Mouse (Mus musculus) forebrain, embryonic 15.5 days (tissue): ENCODE results near the gene Rsrc1. TPM values are rescaled to one million over a fixed set of nuclear protein-coding genes. Genes with fewer than 3 reads are reported as not detected.

ENCODE experiments used
- ATAC-seq: fragments of 200-750 bp; cut with Nextera tagmentation; replicated peaks from 2 replicates; pipeline ENCODE4 v1.8.0; 2017; ENCODE audit warnings: mild to moderate bottlenecking, moderate TSS enrichment, moderate library complexity
- H3K27ac ChIP-seq: fragments of 300-500 bp; sonication (generic); replicated peaks from 2 replicates; pipeline ENCODE4 v1.5.1; 2015; ENCODE audit warnings: mild to moderate bottlenecking, inconsistent platforms
- H3K27me3 ChIP-seq: fragments of 300-500 bp; sonication (generic); 2 replicates; pipeline ENCODE4 v1.6.1; 2015; ENCODE audit warnings: inconsistent platforms
- H3K36me3 ChIP-seq: fragments of 300-500 bp; sonication (generic); 2 replicates; pipeline ENCODE4 v1.6.1; 2015; ENCODE audit warnings: mild to moderate bottlenecking, inconsistent platforms
- H3K4me1 ChIP-seq: fragments of 300-500 bp; sonication (generic); 2 replicates; pipeline ENCODE4 v1.6.1; 2015; ENCODE audit warnings: inconsistent platforms
- H3K4me2 ChIP-seq: fragments of 300-500 bp; sonication (generic); replicated peaks from 2 replicates; pipeline ENCODE4 v1.6.1; 2015; ENCODE audit warnings: mild to moderate bottlenecking, inconsistent platforms
- H3K4me3 ChIP-seq: fragments of 300-500 bp; sonication (generic); 2 replicates; pipeline ENCODE4 v1.5.1; 2015; ENCODE audit warnings: mild to moderate bottlenecking, inconsistent platforms
- H3K9ac ChIP-seq: fragments of 300-500 bp; sonication (generic); replicated peaks from 2 replicates; pipeline ENCODE4 v1.6.1; 2015; ENCODE audit warnings: mild to moderate bottlenecking, inconsistent platforms
- H3K9me3 ChIP-seq: fragments of 300-500 bp; sonication (generic); 2 replicates; pipeline ENCODE4 v1.6.1; 2016; ENCODE audit warnings: inconsistent platforms
- WGBS: fragments of 180-500 bp; shearing (Covaris S2); methylation state at CpG from one replicate; pipeline ENCODE4 v1.1.7; 2015; ENCODE audit warnings: mixed read lengths; 5-methylcytosine and 5-hydroxymethylcytosine counted together
- polyA plus RNA-seq: library from polyadenylated mRNA; unstranded; fragments of >200 nt; fragmentation: Nextera tagmentation; extraction: Ambion mirVana; gene quantifications from 2 replicates; pipeline ENCODE4 v1.2.1, GENCODE M21; 2015

The Rsrc1 gene
- polyA plus RNA-seq, 1 experiment from 2014 or later, result 27.6 TPM

GRCm38 (mm10) chr3:66976889-66977615 is 4.1 kb upstream of the Rsrc1 start:
- ATAC-seq, result no peak
- no peak overlapping the region for H3K27ac ChIP-seq
- WGBS, result 7% methylated on average over 13 of the region's 13 CpGs
- H3K4me1 ChIP-seq, result peaks cover 25% of the 10 kb centered on the region
- H3K27me3 ChIP-seq, result peaks cover 79% of the 10 kb centered on the region
- no peaks in the 10 kb centered on the region for H3K9me3 ChIP-seq
- no peak overlapping the region for H3K9ac ChIP-seq
- H3K36me3 ChIP-seq, result no peaks in the 10 kb centered on the region
- no peak overlapping the region for H3K4me2 ChIP-seq
- H3K4me3 ChIP-seq, result no peak overlapping the region

- H3K9me3 ChIP-seq, result no peaks in the 10 kb centered on the region
- no peak for ATAC-seq
- H3K27ac ChIP-seq, result no peak overlapping the region
- peaks cover 32% of the 10 kb centered on the region for H3K4me1 ChIP-seq
- WGBS, result 2% methylated on average over 25 of the region's 25 CpGs
- peaks cover 80% of the 10 kb centered on the region for H3K27me3 ChIP-seq
- no peak overlapping the region for H3K4me3 ChIP-seq
- H3K4me2 ChIP-seq, result no peak overlapping the region
- H3K9ac ChIP-seq, result no peak overlapping the region
- H3K36me3 ChIP-seq, result no peaks in the 10 kb centered on the region
These were observed 3.3 kb upstream of the Rsrc1 start for GRCm38 (mm10) chr3:66977811-66978456.

GRCm38 (mm10) chr3:66978457-66979381 is 2.5 kb upstream of the Rsrc1 start:
- Histone ChIP-seq H3K9me3 (no peaks in the 10 kb centered on the region), H3K4me2 (no peak overlapping the region; the same call in 1 of the 2 replicates), H3K4me1 (peaks cover 26% of the 10 kb centered on the region), H3K27ac (no peak overlapping the region), H3K36me3 (no peaks in the 10 kb centered on the region), H3K27me3 (peaks cover 80% of the 10 kb centered on the region), H3K9ac (no peak overlapping the region), H3K4me3 (no peak overlapping the region)
- WGBS, result under 1% methylated on average over 45 of the region's 45 CpGs
- no peak for ATAC-seq

- Histone ChIP-seq H3K9ac (no peak overlapping the region), H3K4me2 (no peak overlapping the region), H3K27ac (no peak overlapping the region), H3K9me3 (no peaks in the 10 kb centered on the region), H3K27me3 (peaks cover 79% of the 10 kb centered on the region), H3K4me1 (peaks cover 26% of the 10 kb centered on the region), H3K36me3 (no peaks in the 10 kb centered on the region), H3K4me3 (no peak overlapping the region)
- ATAC-seq, result no peak
- WGBS, result 3% methylated on average over 9 of the region's 9 CpGs
These were observed 1.7 kb upstream of the Rsrc1 start for GRCm38 (mm10) chr3:66979491-66979890.

GRCm38 (mm10) chr3:66980111-66980975 is 847 bp upstream of the Rsrc1 start:
- H3K9ac ChIP-seq, result no peak overlapping the region
- peak overlapping the region; percentile 41 for H3K4me3 ChIP-seq
- peaks cover 71% of the 10 kb centered on the region for H3K27me3 ChIP-seq
- no peak; the same call in 1 of the 2 replicates for ATAC-seq
- WGBS, result 2% methylated on average over 29 of the region's 29 CpGs
- no peak overlapping the region for H3K27ac ChIP-seq
- H3K36me3 ChIP-seq, result no peaks in the 10 kb centered on the region
- no peaks in the 10 kb centered on the region for H3K9me3 ChIP-seq
- peaks cover 26% of the 10 kb centered on the region for H3K4me1 ChIP-seq
- peak overlapping the region; percentile 63 for H3K4me2 ChIP-seq

- peaks cover 33% of the 10 kb centered on the region for H3K4me1 ChIP-seq
- 0% methylated on average over 14 of the region's 15 CpGs for WGBS
- H3K9ac ChIP-seq, result no peak within 1 kb of the TSS
- no peaks in the 10 kb centered on the region for H3K36me3 ChIP-seq
- peak within 1 kb of the TSS; percentile 63 for H3K4me2 ChIP-seq
- ATAC-seq, result no peak
- H3K9me3 ChIP-seq, result no peaks in the 10 kb centered on the region
- H3K27me3 ChIP-seq, result peaks cover 62% of the 10 kb centered on the region
- H3K4me3 ChIP-seq, result peak within 1 kb of the TSS; percentile 41
- no peak within 1 kb of the TSS for H3K27ac ChIP-seq
These were observed 516 bp downstream of the Rsrc1 start, which contains the start of gene Shox2 for GRCm38 (mm10) chr3:66981706-66982105. TSS of gene Shox2 (minus strand) at chr3:66981771.

GRCm38 (mm10) chr3:66982181-66982911 is 1.2 kb downstream of the Rsrc1 start:
- 0 out of 2 replicates have a peak overlapping the region, but pooled peaks have one; percentile 2 for H3K4me2 ChIP-seq
- under 1% methylated on average over 29 of the region's 29 CpGs for WGBS
- peaks cover 34% of the 10 kb centered on the region for H3K4me1 ChIP-seq
- H3K9me3 ChIP-seq, result no peaks in the 10 kb centered on the region
- no peak for ATAC-seq
- peak overlapping the region; percentile 13 for H3K4me3 ChIP-seq
- H3K27me3 ChIP-seq, result peaks cover 56% of the 10 kb centered on the region
- no peaks in the 10 kb centered on the region for H3K36me3 ChIP-seq
- no peak overlapping the region for H3K27ac ChIP-seq
- H3K9ac ChIP-seq, result no peak overlapping the region

- Histone ChIP-seq H3K4me3 (no peak overlapping the region), H3K36me3 (no peaks in the 10 kb centered on the region), H3K27me3 (peaks cover 49% of the 10 kb centered on the region), H3K9ac (no peak overlapping the region), H3K27ac (no peak overlapping the region), H3K4me2 (no peak overlapping the region), H3K9me3 (no peaks in the 10 kb centered on the region), H3K4me1 (peaks cover 30% of the 10 kb centered on the region)
- WGBS, result 16% methylated on average over 3 of the region's 3 CpGs
- ATAC-seq, result no peak
These were observed 2.3 kb downstream of the Rsrc1 start for GRCm38 (mm10) chr3:66983481-66983880.

- Histone ChIP-seq H3K27me3 (peaks cover 28% of the 10 kb centered on the region), H3K9me3 (no peaks in the 10 kb centered on the region), H3K4me2 (peak overlapping the region; percentile 67), H3K27ac (0 out of 2 replicates have a peak overlapping the region, but pooled peaks have one; percentile 65), H3K4me3 (peak overlapping the region; percentile 91), H3K36me3 (no peaks in the 10 kb centered on the region), H3K4me1 (peaks cover 27% of the 10 kb centered on the region), H3K9ac (peak overlapping the region; percentile 84)
- WGBS, result under 1% methylated on average over 60 of the region's 60 CpGs
- ATAC-seq, result peak; percentile 96
These were observed 4.5 kb downstream of the Rsrc1 start for GRCm38 (mm10) chr3:66985539-66986286.

- Histone ChIP-seq H3K27ac (no peak overlapping the region), H3K4me1 (peaks cover 22% of the 10 kb centered on the region), H3K27me3 (peaks cover 24% of the 10 kb centered on the region), H3K4me3 (peak overlapping the region; percentile 91), H3K4me2 (peak overlapping the region; percentile 67), H3K9me3 (no peaks in the 10 kb centered on the region), H3K9ac (peak overlapping the region; percentile 84), H3K36me3 (no peaks in the 10 kb centered on the region)
- 8% methylated on average over 1 of the region's 1 CpGs for WGBS
- no peak for ATAC-seq
These were observed 5.0 kb downstream of the Rsrc1 start for GRCm38 (mm10) chr3:66986287-66986560.
